Mouse (Mus musculus) heart, embryonic 12.5 days (tissue): Measurements from ENCODE around the gene Snn. TPM values are rescaled to one million over a fixed set of nuclear protein-coding genes. Genes with fewer than 3 reads are reported as not detected.

Experiments
- ATAC-seq: fragments of 200-750 bp; cut with Nextera tagmentation; 2 replicates; pipeline ENCODE4 v1.8.0; 2017; ENCODE audit warnings: moderate TSS enrichment, moderate library complexity; ENCODE audit not compliant: insufficient number of reproducible peaks, low FRiP score
- H3K27ac ChIP-seq: fragments of 300-500 bp; sonication (generic); 2 replicates; pipeline ENCODE4 v1.5.1; 2016; ENCODE audit warnings: mild to moderate bottlenecking, moderate library complexity; ENCODE audit not compliant: poor library complexity, severe bottlenecking
- H3K27me3 ChIP-seq: fragments of 300-500 bp; sonication (generic); replicated peaks from 2 replicates; pipeline ENCODE4 v1.6.1; 2016; ENCODE audit warnings: mild to moderate bottlenecking, moderate library complexity
- H3K36me3 ChIP-seq: fragments of 300-500 bp; sonication (generic); 2 replicates; pipeline ENCODE4 v1.6.1; 2016; ENCODE audit warnings: mild to moderate bottlenecking, moderate library complexity
- H3K4me1 ChIP-seq: fragments of 300-500 bp; sonication (generic); replicated peaks from 2 replicates; pipeline ENCODE4 v1.6.1; 2016; ENCODE audit warnings: mild to moderate bottlenecking
- H3K4me2 ChIP-seq: fragments of 300-500 bp; sonication (generic); 2 replicates; pipeline ENCODE4 v1.6.1; 2016; ENCODE audit warnings: mild to moderate bottlenecking, moderate library complexity
- H3K4me3 ChIP-seq: fragments of 300-500 bp; sonication (generic); 2 replicates; pipeline ENCODE4 v1.5.1; 2016; ENCODE audit warnings: mild to moderate bottlenecking
- H3K9ac ChIP-seq: fragments of 300-500 bp; sonication (generic); 2 replicates; pipeline ENCODE4 v1.6.1; 2016; ENCODE audit warnings: mild to moderate bottlenecking, moderate library complexity
- H3K9me3 ChIP-seq: fragments of 300-500 bp; sonication (generic); replicated peaks from 2 replicates; pipeline ENCODE4 v1.6.1; 2016; ENCODE audit warnings: mild to moderate bottlenecking, moderate library complexity
- WGBS: fragments of 180-500 bp; shearing (Covaris S2); methylation state at CpG from one replicate; pipeline ENCODE4 v1.1.7; 2016; 5-methylcytosine and 5-hydroxymethylcytosine counted together
- polyA plus RNA-seq: library from polyadenylated mRNA; unstranded; fragments of >200 nt; fragmentation: Nextera tagmentation; extraction: Ambion mirVana; gene quantifications from 2 replicates; pipeline ENCODE4 v1.2.1, GENCODE M21; 2016

Snn gene
- polyA plus RNA-seq, 1 experiment from 2014 or later = 38.7 TPM

GRCm38 (mm10) chr16:11023618-11024017 lies 37.1 kb upstream of the Snn start:
- Histone ChIP-seq H3K27me3 (no peaks in the 10 kb centered on the region), H3K9ac (no peak overlapping the region), H3K4me1 (peaks cover 4% of the 10 kb centered on the region; the same call in 1 of the 2 replicates), H3K27ac (no peak overlapping the region), H3K9me3 (no peaks in the 10 kb centered on the region), H3K4me2 (no peak overlapping the region), H3K4me3 (no peak overlapping the region), H3K36me3 (no peaks in the 10 kb centered on the region)
- WGBS = 71% methylated on average over 5 of the region's 5 CpGs
- ATAC-seq = no peak

DNA sequence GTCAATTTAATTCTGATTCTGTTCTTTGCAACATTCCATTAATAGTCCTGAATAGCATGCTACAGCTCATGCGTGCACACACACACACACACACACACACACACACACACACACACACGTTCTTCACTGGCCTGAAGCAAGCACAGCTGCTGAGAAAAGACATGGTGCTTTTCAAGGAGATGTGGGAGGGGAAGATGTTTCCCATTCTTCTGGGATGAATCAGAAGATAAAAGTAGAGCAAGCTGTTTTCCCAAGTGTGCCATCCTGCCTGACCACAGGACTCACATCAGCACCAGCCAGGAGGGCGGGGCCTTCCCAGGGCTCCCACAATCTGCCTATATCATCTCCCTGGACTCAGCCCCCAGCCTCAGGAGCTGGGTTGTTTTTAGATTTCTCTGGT lies 35.9 kb upstream of the Snn start:
- H3K4me1 ChIP-seq = peaks cover 8% of the 10 kb centered on the region; the same call in 1 of the 2 replicates
- H3K27ac ChIP-seq = no peak overlapping the region
- no peaks in the 10 kb centered on the region for H3K36me3 ChIP-seq
- no peak overlapping the region for H3K9ac ChIP-seq
- H3K4me2 ChIP-seq = no peak overlapping the region
- ATAC-seq = no peak
- no peak overlapping the region for H3K4me3 ChIP-seq
- no peaks in the 10 kb centered on the region for H3K27me3 ChIP-seq
- 51% methylated on average over 3 of the region's 3 CpGs for WGBS
- no peaks in the 10 kb centered on the region for H3K9me3 ChIP-seq

DNA sequence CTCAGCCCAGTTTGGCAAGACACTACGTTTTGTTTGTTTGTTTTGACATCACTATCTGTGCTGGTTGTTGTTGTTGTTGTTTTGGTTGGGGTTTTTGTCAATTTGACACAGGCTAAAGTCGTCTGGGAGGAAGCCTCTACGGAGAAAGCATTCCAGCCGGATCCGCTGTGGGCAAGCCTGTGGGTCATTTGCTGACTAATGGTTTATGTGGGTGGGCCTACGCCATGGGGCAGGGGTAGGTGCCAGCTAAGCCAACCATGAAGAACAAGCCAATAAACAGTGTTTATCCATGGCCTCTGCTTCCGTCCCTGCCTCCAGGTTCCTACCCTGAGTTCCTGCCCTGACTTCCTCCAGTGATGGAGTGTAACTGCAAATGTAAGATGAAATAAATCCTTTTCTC lies 32.5 kb upstream of the Snn start:
- 76% methylated on average over 7 of the region's 7 CpGs for WGBS
- ATAC-seq = no peak
- Histone ChIP-seq H3K4me3 (no peak overlapping the region), H3K4me1 (peaks cover 8% of the 10 kb centered on the region; the same call in 1 of the 2 replicates), H3K9me3 (no peaks in the 10 kb centered on the region), H3K27me3 (no peaks in the 10 kb centered on the region), H3K36me3 (no peaks in the 10 kb centered on the region), H3K9ac (no peak overlapping the region), H3K27ac (no peak overlapping the region), H3K4me2 (no peak overlapping the region)

DNA sequence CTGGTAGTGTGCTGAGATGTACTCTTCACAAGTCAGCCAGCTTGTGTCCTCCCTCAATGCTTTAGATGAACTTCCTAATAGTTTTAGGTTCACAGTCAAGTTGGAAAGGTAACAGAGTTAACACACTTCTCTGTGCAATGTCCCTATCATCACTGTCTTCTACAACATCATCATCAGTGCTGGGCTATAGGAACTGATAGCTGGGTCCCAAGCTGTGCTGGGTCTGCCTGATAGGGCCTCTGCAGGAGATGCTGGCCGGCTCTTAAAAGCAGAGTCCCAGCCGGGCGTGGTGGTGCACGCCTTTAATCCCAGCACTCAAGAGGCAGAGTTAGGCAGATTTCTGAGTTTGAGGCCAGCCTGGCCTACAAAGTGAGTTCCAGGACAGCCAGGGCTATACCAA lies 29.9 kb upstream of the Snn start:
- no peak for ATAC-seq
- H3K36me3 ChIP-seq = no peaks in the 10 kb centered on the region
- no peak overlapping the region for H3K9ac ChIP-seq
- WGBS = 59% methylated on average over 4 of the region's 4 CpGs
- no peak overlapping the region for H3K4me3 ChIP-seq
- no peaks in the 10 kb centered on the region for H3K27me3 ChIP-seq
- no peak overlapping the region for H3K27ac ChIP-seq
- no peak overlapping the region for H3K4me2 ChIP-seq
- no peaks in the 10 kb centered on the region for H3K9me3 ChIP-seq
- H3K4me1 ChIP-seq = peaks cover 4% of the 10 kb centered on the region; the same call in 1 of the 2 replicates

DNA sequence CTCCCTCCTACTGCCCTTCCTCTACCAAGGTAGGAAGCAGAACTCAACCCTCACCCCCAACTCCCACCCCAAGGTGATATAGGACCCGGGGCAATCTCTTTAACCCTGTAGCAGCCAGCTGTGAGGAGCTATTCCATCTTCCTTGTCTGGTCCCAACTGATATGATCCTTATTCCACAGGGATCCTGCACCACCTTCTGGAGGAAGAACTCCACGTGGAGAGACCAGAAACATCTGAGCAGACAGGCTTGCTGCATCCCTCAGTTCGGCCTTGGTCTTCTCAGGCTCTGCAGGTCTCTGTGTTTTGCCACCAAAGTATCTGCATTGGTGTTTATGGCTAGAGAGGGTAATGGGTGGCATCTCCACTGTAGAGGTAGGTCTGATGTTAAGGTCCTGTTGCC lies 29.4 kb upstream of the Snn start:
- H3K4me2 ChIP-seq = no peak overlapping the region
- no peak for ATAC-seq
- no peak overlapping the region for H3K9ac ChIP-seq

GRCm38 (mm10) chr16:11034193-11034803 lies 26.4 kb upstream of the Snn start:
- Histone ChIP-seq H3K9me3 (no peaks in the 10 kb centered on the region), H3K27me3 (no peaks in the 10 kb centered on the region), H3K9ac (no peak overlapping the region), H3K27ac (no peak overlapping the region), H3K4me3 (no peak overlapping the region), H3K36me3 (no peaks in the 10 kb centered on the region), H3K4me2 (no peak overlapping the region), H3K4me1 (peaks cover 4% of the 10 kb centered on the region; the same call in 1 of the 2 replicates)
- 4% methylated on average over 4 of the region's 4 CpGs for WGBS
- ATAC-seq = peak; percentile 52; the same call in 1 of the 2 replicates

More for the DNA sequence above, 29.4 kb upstream of the Snn start:
- Histone ChIP-seq H3K27me3 (no peaks in the 10 kb centered on the region), H3K4me1 (peaks cover 4% of the 10 kb centered on the region; the same call in 1 of the 2 replicates), H3K4me3 (no peak overlapping the region), H3K9me3 (no peaks in the 10 kb centered on the region), H3K36me3 (no peaks in the 10 kb centered on the region), H3K27ac (no peak overlapping the region)
- 40% methylated on average over 3 of the region's 3 CpGs for WGBS

GRCm38 (mm10) chr16:11035273-11035672 lies 25.5 kb upstream of the Snn start:
- Histone ChIP-seq H3K4me2 (no peak overlapping the region), H3K9me3 (no peaks in the 10 kb centered on the region), H3K36me3 (no peaks in the 10 kb centered on the region), H3K27ac (no peak overlapping the region), H3K4me1 (no peaks in the 10 kb centered on the region), H3K27me3 (no peaks in the 10 kb centered on the region), H3K4me3 (no peak overlapping the region), H3K9ac (no peak overlapping the region)
- ATAC-seq = no peak
- 77% methylated on average over 9 of the region's 9 CpGs for WGBS

DNA sequence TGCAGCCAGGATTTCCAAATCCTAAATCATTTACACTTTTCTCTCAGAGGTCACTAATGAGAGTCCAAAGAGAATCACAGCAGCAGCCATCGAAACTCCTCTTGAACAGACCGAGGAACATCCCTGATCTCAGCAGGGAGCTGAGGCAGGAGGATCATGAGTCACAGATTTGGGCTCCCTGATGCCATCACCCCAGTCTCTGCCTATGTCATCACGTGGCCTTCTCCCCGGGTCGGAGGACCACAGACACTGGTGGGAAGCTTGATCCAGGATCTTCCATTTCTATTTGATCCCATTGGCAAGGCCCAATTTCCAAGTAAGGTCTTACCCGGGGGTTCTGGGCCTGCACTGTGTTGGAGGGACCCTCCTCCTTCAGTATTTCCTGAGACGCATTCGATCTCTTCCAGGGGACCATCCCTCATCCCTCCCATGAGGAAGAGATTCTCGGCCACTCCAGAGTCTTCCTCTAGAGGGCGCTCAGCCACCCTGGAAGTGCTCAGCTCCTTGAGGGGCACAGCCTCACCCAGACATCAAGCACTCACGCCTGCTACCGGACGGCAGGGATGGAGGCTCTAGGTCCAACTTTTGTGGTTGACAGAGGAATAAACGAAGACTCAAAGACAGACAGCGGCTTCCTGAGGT lies 24.8 kb upstream of the Snn start:
- peak; percentile 77 for ATAC-seq
- no peaks in the 10 kb centered on the region for H3K36me3 ChIP-seq
- 23% methylated on average over 15 of the region's 15 CpGs for WGBS
- H3K27ac ChIP-seq = no peak overlapping the region
- H3K9me3 ChIP-seq = no peaks in the 10 kb centered on the region
- H3K27me3 ChIP-seq = no peaks in the 10 kb centered on the region
- H3K4me2 ChIP-seq = peak overlapping the region; percentile 28; the same call in 1 of the 2 replicates
- H3K4me3 ChIP-seq = no peak overlapping the region
- no peaks in the 10 kb centered on the region for H3K4me1 ChIP-seq
- no peak overlapping the region for H3K9ac ChIP-seq

- Histone ChIP-seq H3K4me1 (peaks cover 5% of the 10 kb centered on the region), H3K4me2 (no peak overlapping the region), H3K9me3 (no peaks in the 10 kb centered on the region), H3K27ac (no peak overlapping the region), H3K27me3 (no peaks in the 10 kb centered on the region), H3K9ac (no peak overlapping the region), H3K4me3 (no peak overlapping the region), H3K36me3 (no peaks in the 10 kb centered on the region)
- 85% methylated on average over 2 of the region's 2 CpGs for WGBS
- ATAC-seq = no peak
Observed at GRCm38 (mm10) chr16:11040603-11041002, 20.1 kb upstream of the Snn start.

GRCm38 (mm10) chr16:11043239-11043638 lies 17.5 kb upstream of the Snn start:
- Histone ChIP-seq H3K27ac (no peak overlapping the region; the same call in 1 of the 2 replicates), H3K36me3 (no peaks in the 10 kb centered on the region), H3K4me2 (no peak overlapping the region), H3K4me3 (no peak overlapping the region), H3K4me1 (peaks cover 19% of the 10 kb centered on the region), H3K9me3 (no peaks in the 10 kb centered on the region), H3K9ac (no peak overlapping the region), H3K27me3 (no peaks in the 10 kb centered on the region)
- WGBS = 67% methylated on average over 5 of the region's 5 CpGs
- ATAC-seq = no peak

- H3K9ac ChIP-seq = no peak overlapping the region
- peak; percentile 86 for ATAC-seq
- peaks cover 19% of the 10 kb centered on the region for H3K4me1 ChIP-seq
- peak overlapping the region; percentile 3; the same call in 1 of the 2 replicates for H3K4me2 ChIP-seq
- H3K4me3 ChIP-seq = no peak overlapping the region
- WGBS = 60% methylated on average over 7 of the region's 7 CpGs
- no peaks in the 10 kb centered on the region for H3K36me3 ChIP-seq
- no peaks in the 10 kb centered on the region for H3K9me3 ChIP-seq
- H3K27ac ChIP-seq = peak overlapping the region; percentile 86
- no peaks in the 10 kb centered on the region for H3K27me3 ChIP-seq
Observed at GRCm38 (mm10) chr16:11046437-11046836, 14.3 kb upstream of the Snn start.
